Mouse (Mus musculus) neural tube, embryonic 13.5 days (tissue): ENCODE results near the gene 1810024B03Rik. TPM values are rescaled to one million over a fixed set of nuclear protein-coding genes. Genes with fewer than 3 reads are reported as not detected.
A peak's percentile ranks its signal among the peaks of the same experiment; 100 is the strongest.

Experiments used
- ATAC-seq: fragments of 200-750 bp; cut with Nextera tagmentation; 2 replicates; pipeline ENCODE4 v1.8.0; 2017; ENCODE audit warnings: low read depth, mild to moderate bottlenecking, moderate TSS enrichment, moderate library complexity
- H3K27ac ChIP-seq: fragments of 300-500 bp; sonication (generic); replicated peaks from 2 replicates; pipeline ENCODE4 v1.5.1; 2015; ENCODE audit warnings: moderate library complexity, mild to moderate bottlenecking, inconsistent platforms
- H3K27me3 ChIP-seq: fragments of 300-500 bp; sonication (generic); 2 replicates; pipeline ENCODE4 v1.6.1; 2015; ENCODE audit warnings: mild to moderate bottlenecking, inconsistent platforms
- H3K36me3 ChIP-seq: fragments of 300-500 bp; sonication (generic); 2 replicates; pipeline ENCODE4 v1.6.1; 2015; ENCODE audit warnings: mild to moderate bottlenecking, inconsistent platforms
- H3K4me1 ChIP-seq: fragments of 300-500 bp; sonication (generic); replicated peaks from 2 replicates; pipeline ENCODE4 v1.6.1; 2015; ENCODE audit warnings: inconsistent platforms
- H3K4me2 ChIP-seq: fragments of 300-500 bp; sonication (generic); 2 replicates; pipeline ENCODE4 v1.6.1; 2015; ENCODE audit warnings: inconsistent platforms, mild to moderate bottlenecking, moderate library complexity
- H3K4me3 ChIP-seq: fragments of 300-500 bp; sonication (generic); 2 replicates; pipeline ENCODE4 v1.5.1; 2015; ENCODE audit warnings: mild to moderate bottlenecking, inconsistent platforms
- H3K9ac ChIP-seq: fragments of 300-500 bp; sonication (generic); 2 replicates; pipeline ENCODE4 v1.6.1; 2015; ENCODE audit warnings: moderate library complexity, mild to moderate bottlenecking, inconsistent platforms
- H3K9me3 ChIP-seq: fragments of 300-500 bp; sonication (generic); 2 replicates; pipeline ENCODE4 v1.6.1; 2016; ENCODE audit warnings: inconsistent platforms
- WGBS: fragments of 180-500 bp; shearing (Covaris S2); methylation state at CpG from one replicate; pipeline ENCODE4 v1.1.7; 2015; 5-methylcytosine and 5-hydroxymethylcytosine counted together
- polyA plus RNA-seq: library from polyadenylated mRNA; unstranded; fragments of >200 nt; fragmentation: Nextera tagmentation; extraction: Ambion mirVana; gene quantifications from 2 replicates; pipeline ENCODE4 v1.2.1, GENCODE M21; 2015

The 1810024B03Rik gene
- polyA plus RNA-seq, 1 experiment from 2014 or later = 1.8 TPM

DNA sequence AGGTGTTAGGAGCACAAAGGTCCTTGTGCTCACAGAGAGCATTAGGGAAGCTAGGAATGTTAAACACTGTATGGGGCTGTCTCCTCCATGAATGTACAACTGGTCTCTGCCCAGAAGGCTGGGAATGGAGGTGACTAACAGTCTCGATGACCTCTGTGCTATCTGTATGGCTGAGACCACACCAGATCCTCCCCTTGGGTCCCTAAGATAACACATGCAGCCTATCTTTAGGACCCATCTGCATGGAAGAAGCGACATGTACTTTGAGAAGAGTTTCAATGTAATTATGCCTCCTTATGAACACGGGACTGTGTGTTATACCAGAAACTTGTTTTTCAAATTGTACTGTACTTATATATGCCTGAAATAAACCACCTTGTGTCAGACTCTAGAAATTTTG is 62.4 kb downstream of the 1810024B03Rik start:
- ATAC-seq = no peak
- Histone ChIP-seq H3K27ac (no peak overlapping the region), H3K9me3 (no peaks in the 10 kb centered on the region; the same call in 1 of the 2 replicates), H3K27me3 (0 out of 2 replicates have a peak, but pooled peaks cover 4% of the 10 kb centered on the region), H3K36me3 (no peaks in the 10 kb centered on the region; the same call in 1 of the 2 replicates), H3K4me1 (peaks cover 18% of the 10 kb centered on the region), H3K4me3 (no peak overlapping the region), H3K4me2 (no peak overlapping the region), H3K9ac (no peak overlapping the region)
- 91% methylated on average over 3 of the region's 3 CpGs for WGBS

DNA sequence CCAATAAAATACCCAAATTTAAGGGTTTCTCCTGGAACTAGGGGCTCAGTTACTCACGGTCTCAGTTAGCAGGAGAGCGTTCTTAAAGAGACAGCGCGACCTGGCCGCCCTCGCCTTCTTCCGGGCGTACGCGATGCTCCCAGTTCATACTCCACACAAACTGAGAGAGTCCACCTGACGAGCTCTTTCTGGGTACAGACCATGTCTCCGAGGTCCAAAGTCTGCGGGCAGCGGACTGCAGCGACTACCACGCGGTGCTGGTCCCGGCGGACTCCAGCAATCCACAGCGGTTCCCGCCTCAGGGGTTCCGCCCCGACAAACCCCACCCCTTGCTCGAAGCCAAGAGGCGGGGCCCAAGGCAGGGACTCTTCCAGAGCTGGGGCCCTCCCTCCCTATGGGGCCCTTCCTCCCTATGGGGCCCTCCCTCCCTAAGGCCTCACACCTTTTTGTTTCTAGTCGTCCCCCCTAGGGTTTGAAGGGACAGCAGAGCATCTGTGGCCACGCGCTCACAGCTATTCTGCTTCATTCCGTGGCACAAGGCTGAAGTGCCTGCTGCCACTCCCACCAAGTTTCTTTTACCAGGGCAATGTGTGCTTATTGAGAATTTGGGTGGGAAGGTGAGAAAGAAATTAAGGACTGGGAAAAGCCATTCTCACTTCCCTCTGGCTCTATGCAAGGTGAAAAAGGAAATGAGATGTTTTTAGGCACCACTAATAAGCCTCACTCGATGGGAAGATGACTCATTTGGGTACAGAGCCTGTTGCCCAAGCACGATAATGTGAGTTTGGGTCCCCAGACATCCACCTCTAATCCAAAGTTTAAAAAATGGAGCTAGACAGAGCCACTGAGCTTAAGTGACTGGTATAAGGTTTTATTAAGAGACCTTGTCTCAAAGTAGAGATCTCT is 64.7 kb downstream of the 1810024B03Rik start, which contains the start of gene Itpripl1:
TSS of gene Itpripl1 (minus strand) at position 285 of the 906 bp plus-strand sequence.
- WGBS = 3% methylated on average over 31 of the region's 31 CpGs
- ATAC-seq = peak; percentile 82
- no peaks in the 10 kb centered on the region for H3K9me3 ChIP-seq

DNA sequence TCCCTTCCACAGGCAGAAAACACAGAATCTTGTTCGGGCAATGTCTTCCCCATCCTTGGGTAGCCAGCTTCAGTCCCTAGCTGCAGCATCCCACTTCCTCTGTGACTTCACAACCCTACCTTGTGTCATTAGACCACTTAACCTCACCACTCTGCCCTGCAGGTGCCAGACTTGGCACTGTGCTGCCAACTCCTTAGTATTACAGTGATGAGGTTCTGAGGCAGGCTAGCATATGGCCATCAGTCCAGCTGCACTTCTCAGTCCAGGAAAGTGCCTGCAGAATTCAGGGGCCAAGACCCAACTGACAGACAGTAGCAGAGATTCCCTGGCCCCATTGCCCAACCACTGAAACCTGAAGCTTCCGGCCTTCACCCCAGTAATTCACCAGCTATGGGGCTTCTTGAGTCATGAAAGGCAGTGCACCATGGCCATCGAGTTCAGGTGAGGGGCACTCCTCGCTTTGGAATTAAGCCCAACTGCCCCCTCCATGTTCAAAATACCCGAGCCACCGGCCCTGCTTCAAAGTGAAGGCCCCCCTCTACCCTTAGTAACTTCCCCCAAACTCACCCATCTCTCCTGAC is 65.4 kb downstream of the 1810024B03Rik start:
- peak overlapping the region; percentile 60 for H3K4me3 ChIP-seq
- 0 out of 2 replicates have a peak, but pooled peaks cover 4% of the 10 kb centered on the region for H3K27me3 ChIP-seq
- 0 out of 2 replicates have a peak, but pooled peaks have one; percentile 5 for ATAC-seq
- H3K4me2 ChIP-seq = peak overlapping the region; percentile 79
- no peaks in the 10 kb centered on the region for H3K9me3 ChIP-seq
- H3K27ac ChIP-seq = no peak overlapping the region
- peaks cover 7% of the 10 kb centered on the region; the same call in 1 of the 2 replicates for H3K36me3 ChIP-seq
- 14% methylated on average over 6 of the region's 6 CpGs for WGBS
- peaks cover 21% of the 10 kb centered on the region for H3K4me1 ChIP-seq
- peak overlapping the region; percentile 71 for H3K9ac ChIP-seq

More for the DNA sequence above, 64.7 kb downstream of the 1810024B03Rik start, which contains the start of gene Itpripl1:
- H3K36me3 ChIP-seq = peaks cover 7% of the 10 kb centered on the region; the same call in 1 of the 2 replicates
- H3K4me3 ChIP-seq = peak within 1 kb of the TSS; percentile 60
- H3K27me3 ChIP-seq = 0 out of 2 replicates have a peak, but pooled peaks cover 4% of the 10 kb centered on the region
- H3K9ac ChIP-seq = peak within 1 kb of the TSS; percentile 71
- peaks cover 18% of the 10 kb centered on the region for H3K4me1 ChIP-seq
- H3K4me2 ChIP-seq = peak within 1 kb of the TSS; percentile 79
- H3K27ac ChIP-seq = no peak within 1 kb of the TSS

DNA sequence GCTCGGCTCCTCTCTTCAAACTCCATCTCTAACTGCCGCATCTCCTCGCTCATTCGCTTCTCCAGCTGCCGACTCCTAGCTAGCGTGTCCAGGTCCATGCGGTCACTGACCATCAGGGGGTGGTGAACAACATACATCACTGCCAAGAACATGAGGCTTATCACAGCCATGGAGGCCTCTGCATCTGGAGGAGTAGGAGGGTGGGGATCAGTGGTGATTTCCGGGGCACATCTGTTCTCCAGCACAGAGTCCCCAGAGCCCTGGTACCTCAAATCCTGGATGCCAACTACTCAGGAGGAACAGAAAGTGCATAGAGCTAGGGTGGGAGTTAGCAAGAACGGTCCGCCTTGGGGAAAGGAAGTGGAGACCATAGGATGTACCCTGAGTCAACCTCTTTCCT is 66.0 kb downstream of the 1810024B03Rik start:
- H3K36me3 ChIP-seq = peaks cover 7% of the 10 kb centered on the region; the same call in 1 of the 2 replicates
- peaks cover 28% of the 10 kb centered on the region for H3K4me1 ChIP-seq
- no peak for ATAC-seq
- 0 out of 2 replicates have a peak, but pooled peaks cover 4% of the 10 kb centered on the region for H3K27me3 ChIP-seq
- 89% methylated on average over 10 of the region's 10 CpGs for WGBS
- no peaks in the 10 kb centered on the region for H3K9me3 ChIP-seq
- H3K27ac ChIP-seq = no peak overlapping the region
- H3K4me3 ChIP-seq = peak overlapping the region; percentile 60; the same call in 1 of the 2 replicates
- H3K4me2 ChIP-seq = peak overlapping the region; percentile 79
- peak overlapping the region; percentile 71; the same call in 1 of the 2 replicates for H3K9ac ChIP-seq

DNA sequence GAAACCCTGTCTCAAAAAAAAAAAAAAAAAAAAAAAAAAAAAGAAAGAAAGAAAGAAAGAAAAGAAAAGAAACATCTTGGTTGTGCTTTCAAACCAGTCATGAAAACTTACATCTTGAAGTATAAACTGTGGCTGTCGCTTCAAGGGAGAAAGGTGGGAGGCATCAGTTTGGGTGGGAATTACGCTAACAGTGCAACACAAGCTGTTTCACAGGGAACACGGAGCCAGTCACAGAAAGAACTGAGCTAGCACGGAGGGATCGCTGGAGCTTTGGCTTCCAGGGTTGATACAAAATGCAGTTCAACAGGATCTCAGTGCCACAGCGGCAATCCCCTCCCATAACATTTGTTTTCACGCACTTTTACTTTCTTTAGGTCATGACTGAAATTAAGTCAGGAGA is 68.1 kb downstream of the 1810024B03Rik start:
- Histone ChIP-seq H3K4me1 (peaks cover 39% of the 10 kb centered on the region), H3K27ac (no peak overlapping the region), H3K9me3 (no peaks in the 10 kb centered on the region), H3K27me3 (0 out of 2 replicates have a peak, but pooled peaks cover 4% of the 10 kb centered on the region), H3K4me2 (no peak overlapping the region), H3K36me3 (peaks cover 7% of the 10 kb centered on the region; the same call in 1 of the 2 replicates), H3K4me3 (no peak overlapping the region), H3K9ac (no peak overlapping the region)
- WGBS = 97% methylated on average over 7 of the region's 7 CpGs
- no peak for ATAC-seq

DNA sequence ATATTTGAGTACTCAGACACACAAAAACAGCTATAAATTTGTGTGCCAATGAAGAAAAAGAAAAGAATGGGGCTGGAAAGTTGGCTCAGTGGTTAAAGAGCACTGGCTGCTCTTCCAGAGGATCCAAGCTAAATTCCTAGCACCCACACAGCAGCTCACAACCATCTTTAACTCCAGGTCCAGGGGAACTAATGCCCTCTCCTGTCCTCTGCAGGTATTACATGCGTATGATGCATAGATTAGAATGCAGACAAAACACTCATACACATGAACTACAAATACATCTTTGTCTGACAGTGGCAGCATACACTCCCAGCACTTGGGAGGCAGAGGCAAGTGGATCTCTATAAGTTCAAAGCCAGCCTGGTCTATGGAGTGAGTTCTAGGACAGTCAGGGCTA is 68.5 kb downstream of the 1810024B03Rik start:
- Histone ChIP-seq H3K4me2 (no peak overlapping the region), H3K4me3 (no peak overlapping the region), H3K27ac (no peak overlapping the region), H3K4me1 (peaks cover 41% of the 10 kb centered on the region), H3K9ac (no peak overlapping the region), H3K36me3 (peaks cover 7% of the 10 kb centered on the region; the same call in 1 of the 2 replicates), H3K9me3 (no peaks in the 10 kb centered on the region), H3K27me3 (0 out of 2 replicates have a peak, but pooled peaks cover 4% of the 10 kb centered on the region)
- no peak for ATAC-seq
- 97% methylated on average over 1 of the region's 1 CpGs for WGBS

DNA sequence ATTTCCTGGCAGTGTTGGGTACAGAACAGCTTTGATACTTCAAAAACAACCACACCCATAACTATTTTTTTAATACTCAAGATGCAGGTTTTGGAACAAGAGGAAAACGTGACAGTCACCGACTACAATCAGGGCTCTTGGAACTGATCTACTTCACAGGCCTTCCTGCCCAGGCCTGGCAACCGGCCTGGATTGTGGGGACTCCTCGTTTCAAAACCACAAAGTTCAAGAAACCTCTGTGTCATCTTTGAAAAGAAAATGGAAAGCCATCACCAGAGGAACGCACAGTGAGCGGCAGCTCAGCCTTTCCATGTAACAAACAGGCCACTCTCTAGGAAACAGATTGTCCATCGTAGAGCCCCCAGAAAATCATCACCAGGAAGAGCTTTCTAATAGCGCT is 69.0 kb downstream of the 1810024B03Rik start:
- H3K4me2 ChIP-seq = no peak overlapping the region
- H3K4me3 ChIP-seq = no peak overlapping the region
- 0 out of 2 replicates have a peak, but pooled peaks cover 3% of the 10 kb centered on the region for H3K27me3 ChIP-seq
- no peak for ATAC-seq
- H3K36me3 ChIP-seq = peaks cover 7% of the 10 kb centered on the region; the same call in 1 of the 2 replicates
- no peak overlapping the region for H3K27ac ChIP-seq
- 96% methylated on average over 8 of the region's 8 CpGs for WGBS
- peaks cover 46% of the 10 kb centered on the region for H3K4me1 ChIP-seq
- H3K9me3 ChIP-seq = no peaks in the 10 kb centered on the region
- H3K9ac ChIP-seq = no peak overlapping the region

DNA sequence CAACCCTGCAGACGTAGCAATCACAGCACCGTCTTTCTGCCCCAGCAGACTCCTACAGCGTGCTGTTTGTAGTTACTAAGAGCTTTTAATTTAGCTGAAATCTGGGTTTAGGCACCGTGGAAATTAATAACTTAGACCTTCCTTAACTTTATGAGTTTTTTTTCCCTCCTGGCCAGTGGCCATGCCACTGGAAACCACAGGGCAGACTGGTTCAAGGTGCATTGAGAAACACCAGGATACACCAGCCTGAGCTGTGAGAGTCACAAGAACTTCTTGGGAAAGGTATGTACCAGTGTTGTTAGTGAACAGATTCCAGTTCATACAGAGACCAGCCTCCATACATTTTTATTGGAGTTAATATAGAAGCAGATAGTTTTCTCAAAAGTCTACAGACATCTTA is 69.6 kb downstream of the 1810024B03Rik start:
- ATAC-seq = no peak
- Histone ChIP-seq H3K4me2 (no peak overlapping the region), H3K27me3 (no peaks in the 10 kb centered on the region), H3K27ac (no peak overlapping the region), H3K9me3 (no peaks in the 10 kb centered on the region), H3K36me3 (peaks cover 7% of the 10 kb centered on the region; the same call in 1 of the 2 replicates), H3K4me1 (peaks cover 43% of the 10 kb centered on the region), H3K9ac (no peak overlapping the region), H3K4me3 (no peak overlapping the region)
- WGBS = 90% methylated on average over 4 of the region's 4 CpGs

DNA sequence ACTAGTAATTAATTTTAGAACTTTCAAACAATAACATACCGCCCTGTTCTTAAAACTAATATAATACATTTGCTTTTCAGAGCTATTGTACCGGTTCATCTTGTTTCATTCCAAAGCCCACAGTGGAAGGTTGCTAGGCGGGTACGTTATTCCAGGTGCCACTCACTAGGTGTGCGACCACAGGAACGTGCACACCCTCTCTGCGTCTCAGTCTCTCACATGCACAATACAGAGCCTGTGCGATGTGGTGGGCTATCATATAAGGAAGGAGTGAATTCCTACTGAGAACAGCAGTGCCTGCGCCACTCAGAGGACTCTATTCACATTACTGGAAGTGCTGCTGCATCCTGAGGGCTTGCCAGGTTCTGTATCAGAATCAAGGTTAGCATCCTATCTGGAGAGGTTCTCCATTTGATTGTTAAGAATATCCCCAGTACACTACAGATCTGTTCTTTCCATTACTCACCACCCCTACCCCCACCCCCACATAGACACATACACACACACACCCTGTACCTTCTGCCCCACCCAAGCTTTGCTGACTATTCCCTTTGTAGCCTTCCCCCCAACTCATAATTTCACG is 70.2 kb downstream of the 1810024B03Rik start:
- no peak for ATAC-seq
- Histone ChIP-seq H3K27ac (peak overlapping the region; percentile 69; the same call in 1 of the 2 replicates), H3K4me1 (peaks cover 46% of the 10 kb centered on the region), H3K4me3 (no peak overlapping the region), H3K9me3 (no peaks in the 10 kb centered on the region), H3K36me3 (peaks cover 7% of the 10 kb centered on the region; the same call in 1 of the 2 replicates), H3K27me3 (no peaks in the 10 kb centered on the region), H3K9ac (no peak overlapping the region), H3K4me2 (no peak overlapping the region)
- 77% methylated on average over 10 of the region's 10 CpGs for WGBS

DNA sequence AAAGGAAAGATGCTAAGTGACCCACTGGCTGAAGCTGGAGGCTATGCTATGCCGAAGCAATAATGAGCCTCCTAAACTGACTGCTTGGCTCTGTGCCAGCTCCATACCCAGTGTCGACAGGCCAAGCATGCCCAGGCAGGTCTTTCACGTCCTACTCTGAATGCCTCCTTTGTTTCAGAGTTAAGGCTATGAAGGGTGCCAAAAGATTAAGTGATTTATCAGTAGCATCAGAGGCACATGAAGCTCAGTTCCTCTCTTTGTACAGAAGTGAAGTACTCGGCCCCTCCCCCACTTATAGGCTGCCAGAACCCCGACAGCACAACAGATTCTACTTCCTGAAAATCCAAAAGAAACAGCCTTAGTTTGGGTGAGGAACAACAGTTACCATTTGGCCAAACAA is 71.1 kb downstream of the 1810024B03Rik start:
- no peak overlapping the region for H3K9ac ChIP-seq
- peaks cover 46% of the 10 kb centered on the region for H3K4me1 ChIP-seq
- peak overlapping the region; percentile 9; the same call in 1 of the 2 replicates for H3K4me2 ChIP-seq
- H3K4me3 ChIP-seq = no peak overlapping the region
- H3K27me3 ChIP-seq = no peaks in the 10 kb centered on the region
- H3K9me3 ChIP-seq = no peaks in the 10 kb centered on the region
- H3K27ac ChIP-seq = peak overlapping the region; percentile 69
- peak; percentile 54 for ATAC-seq
- 9% methylated on average over 5 of the region's 5 CpGs for WGBS
- H3K36me3 ChIP-seq = peaks cover 7% of the 10 kb centered on the region; the same call in 1 of the 2 replicates
